Mouse (Mus musculus): ENCODE results near the gene Wipf1. TPM values are rescaled to one million over a fixed set of nuclear protein-coding genes. Genes with fewer than 3 reads are reported as not detected.

Gene Wipf1
- polyA plus RNA-seq (2017; shearing (Covaris generic)) = 130 TPM

GRCm38 (mm10) chr2:73529356-73530330, at the start of gene Wipf1:
Wipf1 (minus strand) TSS chr2:73529734.

DNA sequence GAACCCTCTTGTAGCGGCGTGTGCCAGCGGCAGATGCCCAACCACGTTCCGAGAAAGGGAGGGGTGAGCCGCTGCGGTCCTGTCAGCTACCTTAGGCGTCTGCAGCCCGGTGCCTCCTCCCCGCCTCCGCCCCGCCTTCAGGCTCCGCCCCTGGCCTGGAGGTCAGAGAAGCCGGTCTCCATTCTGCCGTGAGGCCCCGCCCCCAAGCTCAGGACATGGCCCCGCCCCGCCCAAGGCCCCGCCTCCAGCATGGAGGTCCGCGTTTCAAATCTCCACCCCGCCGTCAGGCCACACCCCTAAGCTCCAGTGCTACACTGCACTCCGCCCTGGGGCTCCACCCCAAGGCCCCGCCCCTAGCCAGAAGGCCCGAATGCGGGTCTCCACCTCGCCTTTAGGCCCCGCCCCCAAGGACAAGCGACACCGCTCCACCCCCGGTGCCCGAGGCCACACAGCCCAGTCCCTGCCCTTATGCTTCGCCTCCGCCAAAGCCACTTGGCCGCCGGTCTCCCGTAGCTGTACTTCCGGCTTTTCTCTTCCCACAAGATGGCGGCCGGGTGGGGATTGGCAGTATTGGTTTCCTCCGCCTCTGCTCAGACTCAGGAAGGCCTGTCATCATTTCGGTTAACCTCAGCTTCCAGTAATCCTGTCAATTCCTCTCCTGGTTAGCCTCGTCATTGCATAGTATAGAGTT, 143.0 kb downstream of the Wipf1 start, which contains the start of gene Gpr155:
Gene Gpr155, minus strand, starts transcription at position 217 of the 691 bp plus-strand sequence.

Other genes with a start within 250 kb of the Wipf1 start
- gene Scrn3, start 217.1 kb downstream of the Wipf1 start, polyA plus RNA-seq (2017; shearing (Covaris generic)) = 13.4 TPM
- 30.5 TPM for gene Cir1, start 217.0 kb downstream of the Wipf1 start, polyA plus RNA-seq (2017; shearing (Covaris generic))
- 34.0 TPM for gene Gpr155, start 143.2 kb downstream of the Wipf1 start, polyA plus RNA-seq (2017; shearing (Covaris generic))
- gene Chrna1, start 50.6 kb upstream of the Wipf1 start, polyA plus RNA-seq (2017; shearing (Covaris generic)) = not detected
- gene Chn1, start 245.6 kb upstream of the Wipf1 start, polyA plus RNA-seq (2017; shearing (Covaris generic)) = 1.2 TPM